Mouse (Mus musculus) granulocyte monocyte progenitor cell, adult 5-6 weeks (primary cell): ENCODE measurements around the gene Rab15. TPM values are rescaled to one million over a fixed set of nuclear protein-coding genes. Genes with fewer than 3 reads are reported as not detected.
A peak's percentile ranks its signal among the peaks of the same experiment; 100 is the strongest.

ENCODE experiments used
- ATAC-seq: replicated peaks from 2 replicates; pipeline ENCODE4 v1.8.0; 2016; ENCODE audit warnings: mild to moderate bottlenecking, moderate TSS enrichment, inconsistent platforms; ENCODE audit not compliant: poor library complexity, severe bottlenecking
- total RNA-seq, 2 experiments: library from RNA; stranded (forward) in 1 of 2; stranded (reverse) in 1 of 2; fragments of 200-712, 200-1000 nt in 1 of 2; fragments of >200 nt in 1 of 2; fragmentation: Nextera tagmentation in 1 of 2; gene quantifications; 2 replicates each; pipeline ENCODE4 v1.2.3; 2014 to 2017

Rab15 gene
- total RNA-seq, 2 experiments from 2014 or later, result not detected

- no peak for ATAC-seq
Measured at GRCm38 (mm10) chr12:76780639-76781468, 41.9 kb downstream of the Rab15 start.

- no peak for ATAC-seq
Measured at GRCm38 (mm10) chr12:76779951-76780350, 42.8 kb downstream of the Rab15 start.

- no peak for ATAC-seq
Measured at GRCm38 (mm10) chr12:76778305-76779083, 44.2 kb downstream of the Rab15 start.

GRCm38 (mm10) chr12:76777845-76778244 lies 44.9 kb downstream of the Rab15 start:
- no peak for ATAC-seq

- ATAC-seq, result no peak
Measured at GRCm38 (mm10) chr12:76776898-76777297, 45.8 kb downstream of the Rab15 start.

GRCm38 (mm10) chr12:76775132-76775531 lies 47.6 kb downstream of the Rab15 start:
- no peak for ATAC-seq

- no peak for ATAC-seq
Measured at GRCm38 (mm10) chr12:76774652-76775051, 48.1 kb downstream of the Rab15 start.

- ATAC-seq, result no peak
Measured at GRCm38 (mm10) chr12:76771540-76771939, 51.2 kb downstream of the Rab15 start.

GRCm38 (mm10) chr12:76770841-76771500 lies 51.7 kb downstream of the Rab15 start:
- ATAC-seq, result no peak

- ATAC-seq, result 0 out of 2 replicates have a peak, but pooled peaks have one; percentile 2
Measured at GRCm38 (mm10) chr12:76765901-76766630, 56.6 kb downstream of the Rab15 start.

- ATAC-seq, result peak; percentile 98
Measured at GRCm38 (mm10) chr12:76765354-76765851, 57.3 kb downstream of the Rab15 start, which contains the start of the genes Churc1 and Fntb. TSS of gene Churc1 (plus strand) at chr12:76765538. TSS of gene Fntb (plus strand) at chr12:76765589.

- ATAC-seq, result peak; percentile 56
Measured at GRCm38 (mm10) chr12:76752652-76753318, 69.9 kb downstream of the Rab15 start.

- no peak for ATAC-seq
Measured at GRCm38 (mm10) chr12:76750866-76751459, 71.7 kb downstream of the Rab15 start.

Other genes with a start within 250 kb of the Rab15 start
- 0.02 and 0.04 TPM in 2 replicates for gene Sptb, start 112.4 kb downstream of the Rab15 start, total RNA-seq (2014; fragmentation: Nextera tagmentation)
- 0.26 and 0.93 TPM in 2 replicates for gene Sptb, start 112.4 kb downstream of the Rab15 start, total RNA-seq (2017)
- 73.3 and 90.6 TPM in 2 replicates for gene Churc1, start 57.4 kb downstream of the Rab15 start, total RNA-seq (2014; fragmentation: Nextera tagmentation)
- 40.6 and 62.0 TPM in 2 replicates for gene Churc1, start 57.4 kb downstream of the Rab15 start, total RNA-seq (2017)
- gene Fntb, start 57.3 kb downstream of the Rab15 start, total RNA-seq (2014; fragmentation: Nextera tagmentation), result 17.4 and 19.3 TPM in 2 replicates
- 5.2 and 8.8 TPM in 2 replicates for gene Fntb, start 57.3 kb downstream of the Rab15 start, total RNA-seq (2017)
- not detected in 2 replicates for gene Gpx2, start 27.4 kb downstream of the Rab15 start, total RNA-seq (2014; fragmentation: Nextera tagmentation)
- not detected in 2 replicates for gene Gpx2, start 27.4 kb downstream of the Rab15 start, total RNA-seq (2017)
- gene Max, start 139.3 kb upstream of the Rab15 start, total RNA-seq (2014; fragmentation: Nextera tagmentation), result 99.0 and 109 TPM in 2 replicates
- gene Max, start 139.3 kb upstream of the Rab15 start, total RNA-seq (2017), result 99.5 and 108 TPM in 2 replicates